8 mouse cellular contexts compared by ENCODE assay signal in genomic region chr9:66920488-66921279, GRCm38 (mm10). TPM values are rescaled to one million over a fixed set of nuclear protein-coding genes. Genes with fewer than 3 reads are reported as not detected.
DNase-seq lines count a peak whose midpoint lies in the region; ATAC-seq lines count a peak whose summit lies in the region.

No protein-coding gene starts in this region.

- WGBS in lung, embryonic 15.5 days = 6% methylated on average over 6 of the region's 6 CpGs
- WGBS in forebrain, embryonic 11.5 days = 13% methylated on average over 6 of the region's 6 CpGs
- 5% methylated on average over 6 of the region's 6 CpGs for WGBS in limb, embryonic 13.5 days
- WGBS in stomach, embryonic 14.5 days = 3% methylated on average over 6 of the region's 6 CpGs

- DNase-seq in lung, postnatal 14 days = no peak
- peak; percentile 2 for DNase-seq in forebrain, embryonic 11.5 days (ENCODE audit: low spot score)
- no peak for DNase-seq in right cerebral cortex, postnatal 36 days (ENCODE audit: low spot score in 2 of 2)
- no peak for DNase-seq in left cerebral cortex, postnatal 36 days (ENCODE audit: low spot score in 2 of 2)

- no peaks in the 10 kb centered on the region for H3K27me3 ChIP-seq in lung, embryonic 15.5 days
- no peaks in the 10 kb centered on the region for H3K27me3 ChIP-seq in forebrain, embryonic 11.5 days (ENCODE audit: control insufficient read depth, insufficient read depth, low read length)
- H3K27me3 ChIP-seq in limb, embryonic 13.5 days = no peaks in the 10 kb centered on the region
- no peaks in the 10 kb centered on the region for H3K27me3 ChIP-seq in stomach, embryonic 14.5 days (ENCODE audit: control insufficient read depth, insufficient read depth, low read length)

- H3K4me3 ChIP-seq in lung, embryonic 15.5 days = no peak overlapping the region
- H3K4me3 ChIP-seq in forebrain, embryonic 11.5 days (ENCODE audit: low read depth, low read length) = no peak overlapping the region
- H3K4me3 ChIP-seq in limb, embryonic 13.5 days = peak overlapping the region; percentile 90
- no peak overlapping the region for H3K4me3 ChIP-seq in stomach, embryonic 14.5 days (ENCODE audit: low read depth, low read length)

- no peak overlapping the region for H3K27ac ChIP-seq in lung, embryonic 15.5 days
- no peak overlapping the region for H3K27ac ChIP-seq in forebrain, embryonic 11.5 days (ENCODE audit: low read depth, low read length)
- no peak overlapping the region; the same call in 1 of the 2 replicates for H3K27ac ChIP-seq in limb, embryonic 13.5 days
- H3K27ac ChIP-seq in stomach, embryonic 14.5 days (ENCODE audit: low read length) = no peak overlapping the region

- no peaks in the 10 kb centered on the region for H3K9me3 ChIP-seq in lung, embryonic 15.5 days
- H3K9me3 ChIP-seq in forebrain, embryonic 11.5 days (ENCODE audit: control insufficient read depth, low read length) = no peaks in the 10 kb centered on the region
- no peaks in the 10 kb centered on the region for H3K9me3 ChIP-seq in limb, embryonic 13.5 days
- H3K9me3 ChIP-seq in stomach, embryonic 14.5 days (ENCODE audit: control insufficient read depth, low read depth, low read length) = no peaks in the 10 kb centered on the region

- H3K4me1 ChIP-seq in lung, embryonic 15.5 days = peaks cover 33% of the 10 kb centered on the region; the same call in 1 of the 2 replicates
- peaks cover 5% of the 10 kb centered on the region; the same call in 1 of the 2 replicates for H3K4me1 ChIP-seq in forebrain, embryonic 11.5 days (replicated peaks; ENCODE audit: control insufficient read depth, insufficient read depth, low read length)
- peaks cover 21% of the 10 kb centered on the region for H3K4me1 ChIP-seq in limb, embryonic 13.5 days
- H3K4me1 ChIP-seq in stomach, embryonic 14.5 days (ENCODE audit: control insufficient read depth, insufficient read depth, low read length) = peaks cover 7% of the 10 kb centered on the region; the same call in 1 of the 2 replicates

- intact Hi-C loops in left cerebral cortex, postnatal 36 days (cut with DNase I) = no loop called here

- peak overlapping the region; percentile 85 for H3K4me2 ChIP-seq in lung, embryonic 15.5 days
- H3K4me2 ChIP-seq in forebrain, embryonic 11.5 days (ENCODE audit: low read depth, low read length, severe bottlenecking) = peak overlapping the region; percentile 81
- peak overlapping the region; percentile 90 for H3K4me2 ChIP-seq in limb, embryonic 13.5 days (replicated peaks)
- peak overlapping the region; percentile 60 for H3K4me2 ChIP-seq in stomach, embryonic 14.5 days (replicated peaks; ENCODE audit: low read depth, low read length)

- no peak overlapping the region for H3K9ac ChIP-seq in lung, embryonic 15.5 days
- no peak overlapping the region for H3K9ac ChIP-seq in forebrain, embryonic 11.5 days (ENCODE audit: low read length)
- no peak overlapping the region for H3K9ac ChIP-seq in limb, embryonic 13.5 days
- no peak overlapping the region for H3K9ac ChIP-seq in stomach, embryonic 14.5 days (replicated peaks; ENCODE audit: low read depth, low read length)

- no peak for ATAC-seq in lung, embryonic 15.5 days (ENCODE audit: borderline replicate concordance, extremely low read depth, low FRiP score, low TSS enrichment)
- no peak for ATAC-seq in forebrain, embryonic 11.5 days (replicated peaks; ENCODE audit: low FRiP score)
- ATAC-seq in limb, embryonic 13.5 days (ENCODE audit: low FRiP score, low read depth) = no peak
- no peak for ATAC-seq in stomach, embryonic 14.5 days (ENCODE audit: insufficient number of reproducible peaks, insufficient read depth, low FRiP score, low read depth)
- ATAC-seq in cerebellum, adult (ENCODE audit: insufficient number of reproducible peaks, low FRiP score, low TSS enrichment) = no peak

- no peaks in the 10 kb centered on the region for H3K36me3 ChIP-seq in lung, embryonic 15.5 days
- no peaks in the 10 kb centered on the region for H3K36me3 ChIP-seq in forebrain, embryonic 11.5 days (ENCODE audit: control insufficient read depth, insufficient read depth, low read length)
- H3K36me3 ChIP-seq in limb, embryonic 13.5 days = no peaks in the 10 kb centered on the region
- no peaks in the 10 kb centered on the region for H3K36me3 ChIP-seq in stomach, embryonic 14.5 days (ENCODE audit: control insufficient read depth, insufficient read depth, low read length)

RNA-seq across cellular contexts. Expression of gene Rab8b, which starts 1.2 kb away (rescaled TPM):
- polyA plus RNA-seq in lung, embryonic 15.5 days (2015; fragmentation: Nextera tagmentation; extraction: Ambion mirVana) = 24.2 and 30.1 TPM in 2 replicates
- 44.1 and 51.7 TPM in 2 replicates for polyA plus RNA-seq in forebrain, embryonic 11.5 days (2014; fragmentation: Nextera tagmentation; extraction: Ambion mirVana)
- polyA plus RNA-seq in limb, embryonic 13.5 days (2015; fragmentation: Nextera tagmentation; extraction: Ambion mirVana) = 17.7 and 18.4 TPM in 2 replicates
- polyA plus RNA-seq in stomach, embryonic 14.5 days (2014; fragmentation: Nextera tagmentation; extraction: Ambion mirVana) = 25.3 and 28.4 TPM in 2 replicates
- 10 to 100 TPM; 25.2 to 31.7 TPM for total RNA-seq in left cerebral cortex, postnatal 36 days (2021)

RNA-seq across cellular contexts. Expression of gene Rps27l, which starts 25.2 kb away (rescaled TPM):
- polyA plus RNA-seq in lung, embryonic 15.5 days (2015; fragmentation: Nextera tagmentation; extraction: Ambion mirVana) = 602 and 647 TPM in 2 replicates
- polyA plus RNA-seq in forebrain, embryonic 11.5 days (2014; fragmentation: Nextera tagmentation; extraction: Ambion mirVana) = 624 and 676 TPM in 2 replicates
- polyA plus RNA-seq in limb, embryonic 13.5 days (2015; fragmentation: Nextera tagmentation; extraction: Ambion mirVana) = 626 and 654 TPM in 2 replicates
- polyA plus RNA-seq in stomach, embryonic 14.5 days (2014; fragmentation: Nextera tagmentation; extraction: Ambion mirVana) = 688 and 708 TPM in 2 replicates
- 10 to 100 TPM; 36.8 to 37.3 TPM for total RNA-seq in left cerebral cortex, postnatal 36 days (2021)

RNA-seq across cellular contexts. Expression of gene Lactb, which starts 54.6 kb away (rescaled TPM):
- 6.7 and 7.2 TPM in 2 replicates for polyA plus RNA-seq in lung, embryonic 15.5 days (2015; fragmentation: Nextera tagmentation; extraction: Ambion mirVana)
- 9.1 and 11.1 TPM in 2 replicates for polyA plus RNA-seq in forebrain, embryonic 11.5 days (2014; fragmentation: Nextera tagmentation; extraction: Ambion mirVana)
- 7.5 and 7.8 TPM in 2 replicates for polyA plus RNA-seq in limb, embryonic 13.5 days (2015; fragmentation: Nextera tagmentation; extraction: Ambion mirVana)
- 11.7 and 12.4 TPM in 2 replicates for polyA plus RNA-seq in stomach, embryonic 14.5 days (2014; fragmentation: Nextera tagmentation; extraction: Ambion mirVana)
- 10 to 100 TPM; 18.8 to 19.0 TPM for total RNA-seq in left cerebral cortex, postnatal 36 days (2021)
